Mouse (Mus musculus): ENCODE results near the gene Ammecr1. TPM values are rescaled to one million over a fixed set of nuclear protein-coding genes. Genes with fewer than 3 reads are reported as not detected.

Ammecr1 gene
- total and polyA plus RNA-seq, 3 experiments = 6.2 to 37.4 (median 7.9) TPM

- no peaks in the 10 kb centered on the region; the same call in 1 of the 2 replicates for H3K9me3 ChIP-seq (replicated peaks)
- ATAC-seq (ENCODE audit: extremely low read depth, insufficient number of reproducible peaks, low FRiP score, poor library complexity, severe bottlenecking) (no peak), DNase-seq (ENCODE audit: low spot score) (no peak)
- no peaks in the 10 kb centered on the region for H3K36me3 ChIP-seq (replicated peaks)
- H3K27me3 ChIP-seq (ENCODE audit: insufficient read depth, low read length) = no peaks in the 10 kb centered on the region
- no peak overlapping the region for H3K4me3 ChIP-seq (ENCODE audit: low read depth, low read length)
- H3K4me1 ChIP-seq (ENCODE audit: insufficient read depth, low read depth, low read length) = no peaks in the 10 kb centered on the region
- TF ChIP-seq TAL1 (conservative IDR thresholded peaks at IDR 0.05; ENCODE audit: low read depth, low read length) = no peak
- TF ChIP-seq CTCF (IDR thresholded peaks at IDR 0.05; ENCODE audit: low read depth, low read length) = no peak
- no peak for TF ChIP-seq POLR2AphosphoS5 (IDR thresholded peaks at IDR 0.05; ENCODE audit: insufficient replicate concordance, low read depth, low read length)
- TF ChIP-seq GATA2 (IDR thresholded peaks at IDR 0.05; ENCODE audit: borderline replicate concordance, low read depth, low read length) = no peak
- no peak for TF ChIP-seq GATA1 (IDR thresholded peaks at IDR 0.05; ENCODE audit: borderline replicate concordance, low read length)
These were observed 38.1 kb downstream of the Ammecr1 start for GRCm38 (mm10) chrX:142928430-142928829.

DNA sequence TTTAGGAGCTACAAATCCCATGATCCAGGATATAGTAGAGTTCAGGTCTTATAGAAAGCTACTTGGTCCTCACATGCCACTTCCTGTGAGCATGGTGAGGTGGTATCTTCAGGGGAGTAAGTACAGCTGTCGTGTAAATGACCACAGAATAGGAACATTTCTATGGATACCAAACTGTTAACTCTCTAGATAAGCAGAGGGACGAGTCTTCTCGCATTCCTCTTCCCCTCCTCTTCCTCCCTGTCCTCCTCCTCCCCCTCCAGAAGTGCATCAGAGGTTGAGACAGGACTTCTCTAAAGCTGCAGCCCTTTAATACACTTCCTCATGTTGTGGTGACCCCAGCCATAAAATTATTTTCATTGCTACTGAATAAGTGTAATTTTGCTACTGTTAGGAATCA, 49.1 kb downstream of the Ammecr1 start:
- TF ChIP-seq GATA2 (IDR thresholded peaks at IDR 0.05; ENCODE audit: borderline replicate concordance, low read depth, low read length) (no peak), CTCF (IDR thresholded peaks at IDR 0.05; ENCODE audit: low read depth, low read length) (no peak), POLR2AphosphoS5 (IDR thresholded peaks at IDR 0.05; ENCODE audit: insufficient replicate concordance, low read depth, low read length) (no peak), TAL1 (conservative IDR thresholded peaks at IDR 0.05; ENCODE audit: low read depth, low read length) (no peak), GATA1 (IDR thresholded peaks at IDR 0.05; ENCODE audit: borderline replicate concordance, low read length) (no peak)
- no peak for ATAC-seq (ENCODE audit: extremely low read depth, insufficient number of reproducible peaks, low FRiP score, poor library complexity, severe bottlenecking)

DNA sequence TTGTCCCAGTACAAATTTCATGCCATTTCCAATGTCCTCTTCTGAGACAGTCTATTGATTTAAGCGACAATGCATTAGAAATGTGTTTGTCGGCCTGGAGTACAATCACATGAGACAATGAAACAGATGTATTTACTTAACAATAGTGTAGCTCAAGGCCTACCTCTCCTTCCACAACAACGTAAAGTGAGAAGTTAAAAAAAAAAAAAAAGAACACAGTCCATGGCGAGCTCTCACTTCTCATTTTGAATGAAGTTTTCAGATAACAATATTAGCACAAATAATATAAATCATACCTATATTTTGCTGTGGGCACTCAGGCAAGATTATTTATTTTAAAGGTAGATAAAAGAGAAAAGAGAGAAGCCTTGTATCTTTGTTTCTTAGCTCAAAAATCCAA, 49.8 kb downstream of the Ammecr1 start:
- Histone ChIP-seq H3K4me1 (ENCODE audit: insufficient read depth, low read depth, low read length) (peaks cover 3% of the 10 kb centered on the region; the same call in 1 of the 2 replicates), H3K36me3 (replicated peaks) (peaks cover 2% of the 10 kb centered on the region), H3K27me3 (ENCODE audit: insufficient read depth, low read length) (no peaks in the 10 kb centered on the region), H3K9me3 (replicated peaks) (no peaks in the 10 kb centered on the region), H3K4me3 (ENCODE audit: low read depth, low read length) (no peak overlapping the region)
- no peak for TF ChIP-seq GATA1 (IDR thresholded peaks at IDR 0.05; ENCODE audit: borderline replicate concordance, low read length)
- TF ChIP-seq TAL1 (conservative IDR thresholded peaks at IDR 0.05; ENCODE audit: low read depth, low read length) = no peak
- no peak for TF ChIP-seq GATA2 (IDR thresholded peaks at IDR 0.05; ENCODE audit: borderline replicate concordance, low read depth, low read length)
- TF ChIP-seq CTCF (IDR thresholded peaks at IDR 0.05; ENCODE audit: low read depth, low read length) = no peak
- no peak for TF ChIP-seq POLR2AphosphoS5 (IDR thresholded peaks at IDR 0.05; ENCODE audit: insufficient replicate concordance, low read depth, low read length)
- ATAC-seq (ENCODE audit: extremely low read depth, insufficient number of reproducible peaks, low FRiP score, poor library complexity, severe bottlenecking) = no peak
- no peak for DNase-seq (ENCODE audit: low spot score)

More for the DNA sequence above, 49.1 kb downstream of the Ammecr1 start:
- Histone ChIP-seq H3K4me1 (ENCODE audit: insufficient read depth, low read depth, low read length) (peaks cover 3% of the 10 kb centered on the region; the same call in 1 of the 2 replicates), H3K4me3 (ENCODE audit: low read depth, low read length) (no peak overlapping the region), H3K9me3 (replicated peaks) (no peaks in the 10 kb centered on the region), H3K36me3 (replicated peaks) (peaks cover 2% of the 10 kb centered on the region), H3K27me3 (ENCODE audit: insufficient read depth, low read length) (no peaks in the 10 kb centered on the region)
- no peak for DNase-seq (ENCODE audit: low spot score)

GRCm38 (mm10) chrX:142914208-142914607, 52.3 kb downstream of the Ammecr1 start:
- H3K27me3 ChIP-seq (ENCODE audit: insufficient read depth, low read length) = no peaks in the 10 kb centered on the region
- DNase-seq (ENCODE audit: low spot score) = no peak
- H3K4me3 ChIP-seq (ENCODE audit: low read depth, low read length) = no peak overlapping the region
- no peak for ATAC-seq (ENCODE audit: extremely low read depth, insufficient number of reproducible peaks, low FRiP score, poor library complexity, severe bottlenecking)
- H3K36me3 ChIP-seq (replicated peaks) = peaks cover 5% of the 10 kb centered on the region
- no peak for TF ChIP-seq CTCF (IDR thresholded peaks at IDR 0.05; ENCODE audit: low read depth, low read length)
- TF ChIP-seq GATA2 (IDR thresholded peaks at IDR 0.05; ENCODE audit: borderline replicate concordance, low read depth, low read length) = no peak
- TF ChIP-seq POLR2AphosphoS5 (IDR thresholded peaks at IDR 0.05; ENCODE audit: insufficient replicate concordance, low read depth, low read length) = no peak
- no peak for TF ChIP-seq GATA1 (IDR thresholded peaks at IDR 0.05; ENCODE audit: borderline replicate concordance, low read length)
- TF ChIP-seq TAL1 (conservative IDR thresholded peaks at IDR 0.05; ENCODE audit: low read depth, low read length) = no peak
- no peaks in the 10 kb centered on the region for H3K9me3 ChIP-seq (replicated peaks)
- H3K4me1 ChIP-seq (ENCODE audit: insufficient read depth, low read depth, low read length) = peaks cover 3% of the 10 kb centered on the region; the same call in 1 of the 2 replicates

DNA sequence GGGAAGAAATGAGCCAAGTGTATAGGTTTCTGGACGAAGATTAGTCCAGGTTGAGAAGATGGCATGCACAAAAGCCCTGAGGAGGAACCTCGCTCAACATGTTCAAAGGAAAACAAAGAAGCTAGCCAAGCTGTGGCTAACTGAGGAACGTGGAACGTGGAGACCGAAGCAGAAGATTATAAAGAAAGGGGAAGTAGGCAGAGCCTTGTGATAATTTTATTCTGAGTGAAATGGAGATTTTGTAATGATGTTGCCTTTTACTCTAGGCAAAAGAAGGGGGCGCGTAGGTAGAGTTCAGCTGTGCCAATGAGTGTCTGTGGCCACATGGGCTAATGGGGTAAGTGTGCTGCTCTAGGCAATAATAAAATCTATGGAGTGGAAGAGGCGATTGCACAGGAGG, 62.7 kb downstream of the Ammecr1 start:
- ATAC-seq (ENCODE audit: extremely low read depth, insufficient number of reproducible peaks, low FRiP score, poor library complexity, severe bottlenecking) (no peak), DNase-seq (ENCODE audit: low spot score) (no peak)
- Histone ChIP-seq H3K9me3 (replicated peaks) (no peaks in the 10 kb centered on the region), H3K27me3 (ENCODE audit: insufficient read depth, low read length) (no peaks in the 10 kb centered on the region), H3K4me1 (ENCODE audit: insufficient read depth, low read depth, low read length) (peaks cover 2% of the 10 kb centered on the region; the same call in 1 of the 2 replicates), H3K4me3 (ENCODE audit: low read depth, low read length) (no peak overlapping the region), H3K36me3 (replicated peaks) (peaks cover 6% of the 10 kb centered on the region)
- TF ChIP-seq CTCF (IDR thresholded peaks at IDR 0.05; ENCODE audit: low read depth, low read length) (no peak), TAL1 (conservative IDR thresholded peaks at IDR 0.05; ENCODE audit: low read depth, low read length) (no peak), POLR2AphosphoS5 (IDR thresholded peaks at IDR 0.05; ENCODE audit: insufficient replicate concordance, low read depth, low read length) (no peak), GATA1 (IDR thresholded peaks at IDR 0.05; ENCODE audit: borderline replicate concordance, low read length) (no peak), GATA2 (IDR thresholded peaks at IDR 0.05; ENCODE audit: borderline replicate concordance, low read depth, low read length) (no peak)

- H3K4me3 ChIP-seq (ENCODE audit: low read depth, low read length) = no peak overlapping the region
- peaks cover 11% of the 10 kb centered on the region for H3K36me3 ChIP-seq (replicated peaks)
- no peak for ATAC-seq (ENCODE audit: extremely low read depth, insufficient number of reproducible peaks, low FRiP score, poor library complexity, severe bottlenecking)
- TF ChIP-seq GATA2 (IDR thresholded peaks at IDR 0.05; ENCODE audit: borderline replicate concordance, low read depth, low read length) (no peak), TAL1 (conservative IDR thresholded peaks at IDR 0.05; ENCODE audit: low read depth, low read length) (no peak), CTCF (IDR thresholded peaks at IDR 0.05; ENCODE audit: low read depth, low read length) (no peak), GATA1 (IDR thresholded peaks at IDR 0.05; ENCODE audit: borderline replicate concordance, low read length) (no peak), POLR2AphosphoS5 (IDR thresholded peaks at IDR 0.05; ENCODE audit: insufficient replicate concordance, low read depth, low read length) (no peak)
- no peaks in the 10 kb centered on the region for H3K9me3 ChIP-seq (replicated peaks)
- H3K27me3 ChIP-seq (ENCODE audit: insufficient read depth, low read length) = no peaks in the 10 kb centered on the region
- no peak for DNase-seq (ENCODE audit: low spot score)
- H3K4me1 ChIP-seq (ENCODE audit: insufficient read depth, low read depth, low read length) = peaks cover 2% of the 10 kb centered on the region; the same call in 1 of the 2 replicates
These were observed 63.9 kb downstream of the Ammecr1 start for GRCm38 (mm10) chrX:142902599-142902998.
